Mouse (Mus musculus) MEL (cell line): Measurements from ENCODE around the gene Anxa8. TPM values are rescaled to one million over a fixed set of nuclear protein-coding genes. Genes with fewer than 3 reads are reported as not detected.

Experiments used
- DNase-seq: peaks from one replicate; pipeline ENCODE4 v3.0.0; 2011; ENCODE audit warnings: low read depth, low spot score
- H3K27ac ChIP-seq: 2 replicates; pipeline ENCODE4 v1.5.1; 2012; ENCODE audit warnings: low read depth, mild to moderate bottlenecking, control low read depth, low read length, moderate library complexity; ENCODE audit not compliant: control insufficient read depth
- H3K27me3 ChIP-seq, 2 experiments: fragments of 150-350 bp in 1 of 2; sonication (generic) in 1 of 2; 2 replicates each; pipeline ENCODE4 v1.6.1; 2012; ENCODE audit warnings: low read length in 2 of 2, mild to moderate bottlenecking in 2 of 2, improper control_type of control experiment in 1 of 2, moderate library complexity in 1 of 2; ENCODE audit not compliant: insufficient read depth in 2 of 2, control insufficient read depth in 1 of 2
- H3K36me3 ChIP-seq, 2 experiments: 2 replicates each; pipeline ENCODE4 v1.6.1; 2012 to 2014; ENCODE audit warnings: low read length in 2 of 2, improper control_type of control experiment in 1 of 2, inconsistent platforms in 1 of 2, mild to moderate bottlenecking in 1 of 2; ENCODE audit not compliant: insufficient read depth in 2 of 2, control insufficient read depth in 1 of 2
- H3K4me1 ChIP-seq, 2 experiments: fragments of 150-350 bp in 1 of 2; sonication (generic) in 1 of 2; 2 replicates each; pipeline ENCODE4 v1.6.1; 2012; ENCODE audit warnings: low read length in 2 of 2, improper control_type of control experiment in 1 of 2, mild to moderate bottlenecking in 1 of 2; ENCODE audit not compliant: insufficient read depth in 2 of 2, control insufficient read depth in 1 of 2
- H3K4me3 ChIP-seq, 2 experiments: fragments of 150-350 bp in 1 of 2; sonication (generic) in 1 of 2; 2 replicates each; pipeline ENCODE4 v1.5.1; 2012; ENCODE audit warnings: low read depth in 2 of 2, low read length in 2 of 2, mild to moderate bottlenecking in 2 of 2, moderate library complexity in 2 of 2, control low read depth in 1 of 2, improper control_type of control experiment in 1 of 2; ENCODE audit not compliant: control insufficient read depth in 1 of 2, insufficient read depth in 1 of 2
- H3K79me2 ChIP-seq: 2 replicates; pipeline ENCODE4 v1.6.1; 2012; ENCODE audit warnings: mild to moderate bottlenecking, low read length, moderate library complexity; ENCODE audit not compliant: control insufficient read depth, poor library complexity, insufficient read depth
- H3K9ac ChIP-seq: 2 replicates; pipeline ENCODE4 v1.6.1; 2012; ENCODE audit warnings: low read depth, mild to moderate bottlenecking, control low read depth, low read length, moderate library complexity; ENCODE audit not compliant: control insufficient read depth, poor library complexity, severe bottlenecking
- H3K9me3 ChIP-seq: fragments of 150-350 bp; sonication (generic); replicated peaks from 2 replicates; pipeline ENCODE4 v1.6.1; 2012; ENCODE audit warnings: mild to moderate bottlenecking, low read length, improper control_type of control experiment, moderate library complexity; ENCODE audit not compliant: insufficient read depth
- BHLHE40 ChIP-seq: IDR thresholded peaks from 2 replicates; pipeline ENCODE4 v1.6.1; 2012; ENCODE audit warnings: low read depth, mild to moderate bottlenecking, inconsistent platforms, low read length, improper control_type of control experiment, borderline replicate concordance
- CTCF ChIP-seq, 3 experiments: IDR thresholded peaks in 2 of 3; conservative IDR thresholded peaks in 1 of 3; 2 replicates each; pipeline ENCODE4 v1.5.1; 2011 to 2012; ENCODE audit warnings: low read length in 3 of 3, low read depth in 2 of 3, mild to moderate bottlenecking in 2 of 3, improper control_type of control experiment in 1 of 3, inconsistent platforms in 1 of 3, mixed read lengths in 1 of 3, moderate library complexity in 1 of 3; ENCODE audit not compliant: control insufficient read depth in 1 of 3, insufficient read depth in 1 of 3, poor library complexity in 1 of 3, severe bottlenecking in 1 of 3
- E2F4 ChIP-seq: IDR thresholded peaks from 2 replicates; pipeline ENCODE4 v1.6.1; 2011; ENCODE audit warnings: low read depth, low read length, improper control_type of control experiment, borderline replicate concordance
- ELF1 ChIP-seq: IDR thresholded peaks from 2 replicates; pipeline ENCODE4 v1.6.1; 2014; ENCODE audit warnings: low read depth, mild to moderate bottlenecking, inconsistent platforms, low read length, improper control_type of control experiment, moderate library complexity
- ETS1 ChIP-seq: IDR thresholded peaks from 2 replicates; pipeline ENCODE4 v1.6.1; 2012; ENCODE audit warnings: low read depth, mild to moderate bottlenecking, inconsistent platforms, low read length, improper control_type of control experiment, moderate library complexity
- GABPA ChIP-seq: IDR thresholded peaks from 2 replicates; pipeline ENCODE4 v1.6.1; 2012; ENCODE audit warnings: low read depth, mild to moderate bottlenecking, inconsistent platforms, low read length, improper control_type of control experiment, moderate library complexity
- HCFC1 ChIP-seq: IDR thresholded peaks from 2 replicates; pipeline ENCODE4 v1.6.1; 2012; ENCODE audit warnings: low read depth, mild to moderate bottlenecking, inconsistent platforms, low read length, improper control_type of control experiment, moderate library complexity
- MAFK ChIP-seq: IDR thresholded peaks from 2 replicates; pipeline ENCODE4 v1.6.1; 2011; ENCODE audit warnings: low read depth, mild to moderate bottlenecking, low read length, improper control_type of control experiment, borderline replicate concordance
- MAX ChIP-seq: IDR thresholded peaks from 2 replicates; pipeline ENCODE4 v1.6.1; 2011; ENCODE audit warnings: low read length, improper control_type of control experiment
- MEF2A ChIP-seq: IDR thresholded peaks from 2 replicates; pipeline ENCODE4 v1.6.1; 2014; ENCODE audit warnings: low read depth, mild to moderate bottlenecking, inconsistent platforms, low read length, improper control_type of control experiment; ENCODE audit not compliant: poor library complexity, insufficient replicate concordance, severe bottlenecking; ENCODE audit errors: extremely low read depth
- NELFE ChIP-seq: IDR thresholded peaks from 2 replicates; pipeline ENCODE4 v1.6.1; 2011; ENCODE audit warnings: low read depth, low read length, improper control_type of control experiment
- NRF1 ChIP-seq: IDR thresholded peaks from 2 replicates; pipeline ENCODE4 v1.6.1; 2014; ENCODE audit warnings: low read depth, mild to moderate bottlenecking, inconsistent platforms, low read length, improper control_type of control experiment, moderate library complexity; ENCODE audit not compliant: poor library complexity, insufficient read depth, severe bottlenecking
- POLR2A ChIP-seq, 2 experiments: IDR thresholded peaks; 2 replicates each; pipeline ENCODE4 v1.6.1; 2011 to 2012; ENCODE audit warnings: low read length in 2 of 2, mild to moderate bottlenecking in 2 of 2, control low read depth in 1 of 2, improper control_type of control experiment in 1 of 2, low read depth in 1 of 2, moderate library complexity in 1 of 2; ENCODE audit not compliant: control insufficient read depth in 1 of 2, insufficient read depth in 1 of 2, poor library complexity in 1 of 2
- RAD21 ChIP-seq: IDR thresholded peaks from 2 replicates; pipeline ENCODE4 v1.6.1; 2011; ENCODE audit warnings: mild to moderate bottlenecking, low read depth, low read length, improper control_type of control experiment
- RCOR1 ChIP-seq: IDR thresholded peaks from 2 replicates; pipeline ENCODE4 v1.6.1; 2012; ENCODE audit warnings: low read depth, mild to moderate bottlenecking, inconsistent platforms, low read length, improper control_type of control experiment
- SIN3A ChIP-seq: IDR thresholded peaks from 2 replicates; pipeline ENCODE4 v1.6.1; 2012; ENCODE audit warnings: low read length, improper control_type of control experiment, inconsistent platforms
- TBP ChIP-seq: IDR thresholded peaks from 2 replicates; pipeline ENCODE4 v1.8.0; 2011; ENCODE audit warnings: low read depth, low read length, improper control_type of control experiment
- UBTF ChIP-seq: IDR thresholded peaks from 2 replicates; pipeline ENCODE4 v1.6.1; 2012; ENCODE audit warnings: low read depth, mild to moderate bottlenecking, inconsistent platforms, low read length, improper control_type of control experiment, moderate library complexity, borderline replicate concordance; ENCODE audit not compliant: insufficient read depth
- USF1 ChIP-seq: IDR thresholded peaks from 2 replicates; pipeline ENCODE4 v1.6.1; 2014; ENCODE audit warnings: low read depth, mild to moderate bottlenecking, inconsistent platforms, low read length, improper control_type of control experiment, moderate library complexity
- ZKSCAN1 ChIP-seq: IDR thresholded peaks from 2 replicates; pipeline ENCODE4 v1.6.1; 2012; ENCODE audit warnings: low read depth, mild to moderate bottlenecking, inconsistent platforms, low read length, improper control_type of control experiment, moderate library complexity
- ZMIZ1 ChIP-seq: IDR thresholded peaks from 2 replicates; pipeline ENCODE4 v1.6.1; 2012; ENCODE audit warnings: low read depth, mild to moderate bottlenecking, inconsistent platforms, low read length, improper control_type of control experiment, moderate library complexity
- polyA plus RNA-seq, 2 experiments: library from polyadenylated mRNA; stranded (reverse) in 1 of 2; unstranded in 1 of 2; fragments of >175 nt in 1 of 2; fragments of >200 nt in 1 of 2; gene quantifications; 2 replicates each; pipeline versions ENCODE4 v1.2.1 to v1.2.4; 2012; ENCODE audit warnings: low replicate concordance in 2 of 2, low read depth in 1 of 2; ENCODE audit not compliant: insufficient read length in 2 of 2, insufficient read depth in 1 of 2, missing spikeins in 1 of 2
- total RNA-seq: library from RNA; depleted of rRNA; stranded (reverse); fragments of 300-350 nt; gene quantifications from 2 replicates; pipeline ENCODE4 v1.2.3, GENCODE M21; 2012; rRNA removed

The Anxa8 gene
- total RNA-seq (not detected in 2 replicates), polyA plus RNA-seq (not detected)

DNA sequence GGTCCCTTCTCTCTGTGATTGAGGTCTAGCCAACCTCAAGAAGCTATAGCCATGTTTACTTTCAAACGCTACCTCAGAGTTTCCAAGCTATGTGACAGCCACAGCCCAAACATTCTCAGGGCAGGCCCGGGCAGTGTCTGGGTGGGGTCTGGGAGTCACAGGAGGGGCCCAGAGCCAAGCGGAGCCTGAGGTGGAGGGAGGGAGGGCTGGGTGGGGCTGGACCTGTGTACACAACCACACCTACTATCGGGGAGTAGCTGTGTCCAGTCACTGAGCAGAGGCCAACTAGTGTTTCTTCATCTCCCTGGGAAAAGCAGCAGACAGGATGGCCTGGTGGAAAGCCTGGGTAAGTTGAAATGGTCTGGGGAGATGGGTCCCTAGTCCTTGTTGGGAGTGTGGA lies at the start of gene Anxa8:
Anxa8 (plus strand) TSS at position 251 of the 400 bp plus-strand sequence.
- Histone ChIP-seq H3K9ac (no peak within 1 kb of the TSS), H3K27me3 (no peaks in the 10 kb centered on the region), H3K4me1 (no peaks in the 10 kb centered on the region), H3K79me2 (no peaks in the 10 kb centered on the region), H3K9me3 (no peaks in the 10 kb centered on the region), H3K4me3 (no peak within 1 kb of the TSS), H3K27ac (no peak within 1 kb of the TSS), H3K36me3 (no peaks in the 10 kb centered on the region)
- DNase-seq, result no peak
- no peak for TF ChIP-seq MEF2A
- TF ChIP-seq ETS1, result no peak
- no peak for TF ChIP-seq UBTF
- no peak for TF ChIP-seq SIN3A
- no peak for TF ChIP-seq RAD21
- no peak for TF ChIP-seq MAX
- no peak for TF ChIP-seq GABPA
- no peak for TF ChIP-seq ZMIZ1
- no peak for TF ChIP-seq ZKSCAN1
- TF ChIP-seq TBP, result no peak

DNA sequence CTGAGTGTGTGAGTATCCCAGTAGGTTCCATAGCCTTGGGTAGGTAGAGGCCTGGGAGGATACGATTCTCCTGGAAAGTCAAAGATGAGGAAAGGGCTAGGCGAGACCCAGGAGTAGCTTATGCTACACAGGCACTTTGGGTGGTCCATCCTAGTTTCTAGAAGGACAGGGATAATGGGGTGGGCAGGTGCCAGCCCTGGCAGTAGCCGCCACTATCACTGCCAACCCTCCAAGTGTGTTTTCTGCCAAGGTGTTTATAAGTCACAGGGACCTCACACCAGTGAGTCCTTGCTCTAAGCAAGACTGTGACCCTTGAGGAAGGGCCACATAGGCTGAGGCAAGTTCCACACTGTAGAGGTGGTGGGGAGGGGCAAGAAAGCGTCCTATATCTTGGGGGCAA lies 44.5 kb upstream of the Anxa8 start:
- DNase-seq, result no peak
- Histone ChIP-seq H3K79me2 (no peaks in the 10 kb centered on the region), H3K9ac (no peak overlapping the region), H3K27me3 (no peaks in the 10 kb centered on the region), H3K36me3 (no peaks in the 10 kb centered on the region), H3K27ac (no peak overlapping the region), H3K9me3 (no peaks in the 10 kb centered on the region), H3K4me3 (no peak overlapping the region), H3K4me1 (no peaks in the 10 kb centered on the region)
- TF ChIP-seq CTCF (IDR thresholded peaks at IDR 0.05 in 2 of 3, conservative IDR thresholded peaks at IDR 0.05 in 1 of 3; ENCODE audit: control insufficient read depth in 1 of 3, insufficient read depth in 1 of 3, low read depth in 2 of 3, low read length in 3 of 3, poor library complexity in 1 of 3, severe bottlenecking in 1 of 3) (no peak), NELFE (no peak), NRF1 (no peak), MAX (no peak), USF1 (no peak), BHLHE40 (no peak), MAFK (no peak), E2F4 (no peak), HCFC1 (no peak), RCOR1 (no peak), ZMIZ1 (no peak), POLR2A (IDR thresholded peaks at IDR 0.05; ENCODE audit: control insufficient read depth in 1 of 2, insufficient read depth in 1 of 2, low read depth in 1 of 2, low read length in 2 of 2, poor library complexity in 1 of 2) (no peak), RAD21 (no peak), SIN3A (no peak), UBTF (no peak), ELF1 (no peak)
